Mouse (Mus musculus) layer of hippocampus, adult 2 months (tissue): ENCODE results near the gene Tiam2. TPM values are rescaled to one million over a fixed set of nuclear protein-coding genes. Genes with fewer than 3 reads are reported as not detected.
A peak's percentile ranks its signal among the peaks of the same experiment; 100 is the strongest.

Experiments
- DNase-seq, 2 experiments: peaks; one replicate each; pipeline ENCODE4 v3.0.0; 2022; ENCODE audit warnings: low spot score in 2 of 2
- H3K27ac ChIP-seq: fragments of 200-600 bp; 2 replicates; pipeline ENCODE4 v1.8.1; 2022
- H3K4me3 ChIP-seq: fragments of 200-600 bp; 2 replicates; pipeline ENCODE4 v1.8.1; 2022; ENCODE audit warnings: mild to moderate bottlenecking
- CTCF ChIP-seq: fragments of 200-600 bp; conservative IDR thresholded peaks from 2 replicates; pipeline ENCODE4 v1.8.1; 2022; ENCODE audit warnings: antibody characterized with exemption, mild to moderate bottlenecking, moderate library complexity
- total RNA-seq, 2 experiments: library from RNA; stranded (reverse); gene quantifications; 2 replicates each; pipeline ENCODE4 v1.2.3; 2021

The Tiam2 gene
- total RNA-seq, 2 experiments from 2014 or later, result 33.8 to 42.9 TPM

DNA sequence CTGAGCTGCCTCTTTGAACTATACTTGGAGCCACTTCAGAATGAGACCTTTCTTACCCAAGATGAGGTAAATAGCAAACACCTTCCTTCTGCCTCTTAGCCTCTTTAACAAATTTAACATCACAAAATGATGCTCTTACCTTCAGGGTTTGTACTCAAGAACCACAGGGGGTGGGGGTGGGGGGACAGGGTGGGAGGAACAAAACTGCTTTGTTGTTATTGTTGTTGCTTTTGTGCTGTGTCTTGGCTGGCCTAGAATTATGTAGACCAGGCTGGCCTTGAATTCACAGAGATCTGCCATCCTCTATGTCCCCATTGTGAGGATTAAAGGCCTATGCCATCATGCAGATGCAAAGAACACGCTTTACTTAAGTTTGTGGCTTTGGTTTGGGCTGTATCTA lies 179.3 kb downstream of the Tiam2 start:
- TF ChIP-seq CTCF, result no peak
- no peak overlapping the region for H3K27ac ChIP-seq
- no peak overlapping the region for H3K4me3 ChIP-seq
- DNase-seq, result no peak

DNA sequence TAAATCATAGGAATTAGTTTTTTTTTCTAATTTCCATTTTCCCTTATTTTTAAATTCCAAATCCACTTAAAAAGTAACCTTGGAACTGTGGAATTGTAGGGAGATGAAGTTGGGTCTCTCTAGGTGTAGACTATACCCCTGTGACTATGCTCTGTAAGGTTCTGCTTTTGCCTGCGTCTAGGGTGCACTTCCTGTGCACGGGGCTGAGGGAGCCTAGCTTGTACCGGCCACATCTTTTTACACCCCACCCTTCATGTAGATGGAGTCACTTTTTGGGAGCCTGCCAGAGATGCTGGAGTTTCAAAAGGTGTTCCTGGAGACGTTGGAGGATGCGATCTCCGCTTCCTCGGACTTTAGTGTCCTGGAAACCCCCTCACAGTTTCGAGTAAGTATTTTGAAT lies 180.1 kb downstream of the Tiam2 start:
- no peak for TF ChIP-seq CTCF
- DNase-seq, result no peak

DNA sequence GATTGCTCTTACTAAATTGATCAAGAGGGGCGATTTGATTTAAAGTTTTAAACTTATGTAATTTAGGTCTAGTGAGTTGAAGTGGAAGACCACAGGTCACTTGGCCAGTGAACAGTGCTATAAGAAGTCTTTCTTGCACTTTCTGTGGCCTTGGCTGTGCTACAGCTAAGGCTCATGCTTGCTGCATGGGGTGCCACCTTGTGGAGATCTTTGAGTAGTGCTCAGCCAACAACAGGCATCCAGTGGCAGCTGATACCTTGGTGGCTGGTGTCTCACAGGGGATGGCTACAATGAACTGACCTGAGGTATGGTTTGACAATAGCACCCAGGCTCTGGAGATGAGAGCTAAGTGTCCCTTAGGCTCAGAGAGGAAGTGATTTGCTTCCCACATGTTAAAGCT lies 183.5 kb downstream of the Tiam2 start:
- H3K27ac ChIP-seq, result no peak overlapping the region
- peak; percentile 98 for TF ChIP-seq CTCF
- peak; percentile 63 to 74 for DNase-seq
- no peak overlapping the region for H3K4me3 ChIP-seq

More for the DNA sequence above, 180.1 kb downstream of the Tiam2 start:
- Histone ChIP-seq H3K4me3 (no peak overlapping the region), H3K27ac (no peak overlapping the region)

DNA sequence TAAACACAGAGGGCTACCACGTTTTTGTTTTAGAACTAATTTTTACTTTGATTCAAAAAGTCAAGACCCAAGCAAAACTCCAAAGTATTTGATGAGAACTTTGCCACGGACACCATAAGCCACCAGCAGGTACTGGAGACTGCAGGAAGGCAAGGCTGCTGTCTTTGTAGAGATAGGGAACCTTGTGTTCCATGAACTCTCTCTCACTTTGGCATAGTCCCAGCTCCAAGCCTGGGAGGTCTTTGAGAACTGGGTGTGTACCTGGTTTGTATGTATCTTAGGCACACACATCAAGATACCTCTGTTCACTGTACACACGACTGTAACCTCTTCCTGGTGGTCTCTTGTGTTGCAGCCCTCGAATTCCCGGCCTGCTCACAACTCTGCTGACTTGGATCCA lies 187.9 kb downstream of the Tiam2 start:
- no peak for TF ChIP-seq CTCF
- no peak overlapping the region for H3K27ac ChIP-seq
- DNase-seq, result no peak
- no peak overlapping the region for H3K4me3 ChIP-seq

DNA sequence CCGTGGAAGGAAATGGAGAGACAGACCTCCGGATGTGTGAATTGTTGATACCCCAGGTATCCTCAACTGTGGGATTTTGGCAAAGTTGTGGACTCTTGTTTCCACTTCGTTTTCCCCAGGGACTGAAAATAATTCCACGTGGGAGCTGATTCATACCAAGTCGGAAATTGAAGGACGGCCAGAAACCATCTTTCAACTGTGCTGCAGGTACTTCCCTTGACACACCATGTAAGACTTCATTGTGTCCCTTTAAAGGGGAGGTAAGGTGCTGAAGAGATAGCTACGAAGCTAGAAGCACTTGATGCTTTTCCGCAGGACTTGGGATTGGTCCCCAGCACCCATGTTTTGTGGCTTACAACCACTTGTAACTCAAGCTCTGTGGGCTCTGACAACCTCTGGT lies 189.5 kb downstream of the Tiam2 start:
- no peak overlapping the region for H3K27ac ChIP-seq
- no peak for TF ChIP-seq CTCF
- DNase-seq, result no peak

DNA sequence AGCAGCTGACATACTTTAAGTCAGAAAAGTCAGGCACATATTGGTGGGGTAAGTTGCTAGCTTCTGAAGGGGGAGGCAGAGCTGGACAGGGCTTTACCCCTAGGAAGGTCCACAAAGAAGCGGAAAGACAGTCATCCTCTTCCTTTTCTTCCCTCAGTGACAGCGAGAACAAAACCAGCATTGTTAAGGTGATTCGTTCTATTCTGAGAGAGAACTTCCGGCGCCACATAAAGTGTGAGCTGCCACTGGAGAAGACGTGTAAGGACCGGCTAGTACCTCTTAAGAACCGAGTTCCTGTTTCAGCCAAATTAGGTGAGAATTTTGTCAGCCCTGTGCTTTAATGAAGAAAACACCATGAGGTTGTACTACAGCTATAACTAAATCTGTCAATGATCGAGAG lies 190.0 kb downstream of the Tiam2 start:
- no peak for TF ChIP-seq CTCF
- DNase-seq, result no peak
- Histone ChIP-seq H3K4me3 (no peak overlapping the region), H3K27ac (no peak overlapping the region)

More for the DNA sequence above, 189.5 kb downstream of the Tiam2 start:
- H3K4me3 ChIP-seq, result no peak overlapping the region

DNA sequence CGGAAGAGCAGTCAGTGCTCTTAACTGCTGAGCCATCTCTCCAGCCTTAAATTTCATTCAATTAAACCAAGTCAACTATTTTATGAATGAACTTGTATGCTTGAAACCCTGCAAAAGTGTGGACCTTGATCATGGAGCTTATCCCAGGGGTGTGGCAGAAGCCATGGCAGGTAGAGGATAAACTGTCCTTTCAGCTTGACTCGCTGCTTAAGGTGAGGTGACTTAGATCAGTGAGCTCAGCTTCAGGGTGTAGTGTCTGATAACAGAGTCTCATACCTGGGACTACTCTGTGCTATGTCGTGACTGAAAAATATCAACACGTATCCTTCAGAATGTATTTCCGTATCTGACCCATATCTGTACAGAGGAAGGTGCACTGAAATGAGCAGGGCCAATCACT lies 194.0 kb downstream of the Tiam2 start:
- Histone ChIP-seq H3K4me3 (no peak overlapping the region), H3K27ac (no peak overlapping the region)
- no peak for DNase-seq
- TF ChIP-seq CTCF, result no peak

DNA sequence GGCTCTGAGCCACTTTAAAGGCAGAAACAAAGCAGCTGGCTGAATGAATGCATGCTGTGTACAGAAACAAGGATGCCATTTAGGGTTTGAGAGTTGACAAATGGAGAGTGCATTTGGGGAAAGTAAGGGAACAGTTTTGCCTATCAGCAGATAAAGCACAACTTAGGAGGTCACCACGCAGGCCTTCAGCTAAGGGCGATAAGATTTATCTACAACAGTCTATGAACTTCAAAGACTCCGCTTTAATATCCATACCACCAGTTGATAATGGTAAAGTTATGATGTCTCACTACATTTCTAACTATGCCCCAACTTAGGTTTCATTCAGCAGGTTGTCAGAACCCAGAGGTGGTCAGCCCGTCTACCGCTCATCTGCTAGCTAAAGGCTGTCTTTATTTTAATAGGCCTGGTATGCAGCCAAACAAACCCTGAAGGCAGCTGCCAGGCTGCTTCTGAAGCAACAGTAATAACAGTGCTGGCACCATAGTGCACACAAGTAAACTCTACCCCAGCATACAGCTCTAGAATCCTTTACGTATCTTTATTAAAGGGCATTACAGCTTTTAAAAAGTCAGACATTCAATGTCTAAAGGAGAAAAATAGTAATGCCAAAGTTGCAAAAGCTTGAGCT lies 201.6 kb downstream of the Tiam2 start:
- no peak overlapping the region for H3K27ac ChIP-seq
- H3K4me3 ChIP-seq, result no peak overlapping the region
- DNase-seq, result no peak
- no peak for TF ChIP-seq CTCF

DNA sequence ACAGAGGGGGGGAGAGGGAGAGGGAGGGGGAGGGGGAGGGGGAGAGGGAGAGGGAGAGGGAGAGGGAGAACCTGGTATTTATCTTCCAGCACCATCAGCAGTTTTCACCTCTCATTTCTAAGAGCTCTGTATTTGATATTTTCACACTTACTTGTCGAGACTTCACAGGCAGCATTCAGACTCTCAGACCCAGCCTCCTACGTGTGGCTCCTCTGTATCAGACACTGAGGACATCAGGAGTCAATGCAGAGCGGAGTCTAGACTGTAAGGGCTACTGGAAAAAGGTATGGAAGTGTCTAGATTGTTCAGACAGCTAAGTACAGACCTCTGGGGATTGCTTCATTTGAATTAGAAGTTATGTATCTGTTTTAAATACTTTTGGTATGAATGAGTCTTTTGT lies 203.2 kb downstream of the Tiam2 start:
- Histone ChIP-seq H3K27ac (no peak overlapping the region), H3K4me3 (no peak overlapping the region)
- no peak for TF ChIP-seq CTCF
- DNase-seq, result no peak

DNA sequence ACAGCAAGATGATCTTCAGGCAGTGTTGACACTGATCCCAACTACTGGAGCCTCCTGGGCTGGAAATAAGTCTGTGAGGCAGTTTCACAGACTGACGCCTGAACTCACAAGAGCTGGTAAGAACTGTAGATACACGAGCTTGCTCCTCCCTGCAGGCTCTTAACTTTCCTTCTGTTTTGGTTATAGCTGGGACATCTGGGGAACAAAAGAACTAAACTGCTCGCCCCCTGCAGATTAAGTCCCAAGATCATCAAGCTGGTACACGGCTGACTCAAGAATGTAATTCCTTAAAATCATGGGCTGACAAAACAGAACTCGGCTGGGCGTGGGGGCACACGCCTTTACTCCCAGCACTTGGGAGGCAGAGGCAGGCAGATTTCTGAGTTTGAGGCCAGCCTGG lies 204.2 kb downstream of the Tiam2 start:
- Histone ChIP-seq H3K27ac (no peak overlapping the region), H3K4me3 (no peak overlapping the region)
- no peak for TF ChIP-seq CTCF
- DNase-seq, result no peak

DNA sequence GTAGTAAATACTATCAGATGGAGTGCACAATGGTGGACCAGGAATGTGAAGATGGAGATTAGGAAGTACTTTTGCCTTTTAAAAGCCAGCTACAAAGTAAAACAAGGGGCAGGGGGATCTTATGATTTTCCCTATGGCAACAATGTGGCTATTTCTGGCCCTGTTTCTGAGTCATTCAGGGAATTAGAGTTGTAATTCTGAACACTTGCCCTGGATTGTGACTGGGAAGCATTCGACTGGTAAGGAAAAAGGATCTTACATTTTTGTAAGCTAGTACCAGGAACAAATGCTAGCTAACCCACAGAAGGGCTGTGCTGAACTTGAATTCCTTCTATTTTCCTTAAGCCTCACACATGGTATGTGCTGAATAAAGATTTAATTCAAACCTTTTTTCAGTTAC lies 205.3 kb downstream of the Tiam2 start:
- Histone ChIP-seq H3K4me3 (no peak overlapping the region), H3K27ac (no peak overlapping the region)
- no peak for DNase-seq
- TF ChIP-seq CTCF, result no peak

DNA sequence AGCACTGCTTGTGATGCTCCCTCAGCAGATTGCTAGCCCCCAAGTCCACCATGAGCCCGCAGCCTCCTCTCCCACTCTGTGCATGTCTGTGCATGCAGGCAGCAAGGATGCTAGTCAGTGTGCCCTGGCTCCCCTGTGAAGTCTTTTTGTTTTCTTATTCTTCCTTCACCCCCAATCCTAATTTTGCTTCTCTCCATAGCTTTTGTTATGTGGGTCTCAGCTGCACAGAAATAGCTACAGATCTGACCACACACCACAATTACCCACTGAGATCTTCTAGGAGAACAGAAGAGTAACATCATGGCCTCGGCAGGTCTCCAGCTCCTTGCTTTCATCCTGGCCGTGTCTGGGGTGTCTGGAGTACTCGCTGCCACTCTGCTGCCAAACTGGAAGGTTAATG lies 205.9 kb downstream of the Tiam2 start, which contains the start of gene Cldn20:
Gene Cldn20, plus strand, starts transcription at position 301 of the 400 bp plus-strand sequence.
- TF ChIP-seq CTCF, result no peak
- no peak within 1 kb of the TSS for H3K4me3 ChIP-seq
- no peak for DNase-seq
- no peak within 1 kb of the TSS for H3K27ac ChIP-seq

DNA sequence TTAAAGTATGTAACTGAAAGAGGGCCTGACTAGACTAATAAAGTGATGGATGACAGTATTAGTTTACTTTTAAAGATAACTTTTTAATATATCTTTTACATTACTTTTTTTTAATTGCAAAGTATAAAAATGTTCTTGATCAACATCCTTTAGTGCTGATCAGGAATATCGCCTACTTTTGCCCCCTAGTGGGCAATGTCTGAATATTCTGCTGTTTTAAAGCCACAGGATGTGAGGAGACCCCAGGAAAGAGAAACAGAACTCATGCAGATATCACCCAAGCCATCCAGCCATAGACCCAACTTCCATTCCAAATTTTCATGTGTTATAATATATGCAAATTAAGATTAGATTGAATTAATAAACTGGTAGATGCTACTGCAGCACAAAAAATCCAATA lies 207.1 kb downstream of the Tiam2 start:
- TF ChIP-seq CTCF, result peak; percentile 83
- no peak overlapping the region for H3K27ac ChIP-seq
- H3K4me3 ChIP-seq, result no peak overlapping the region
- DNase-seq, result peak in 1 of 2 experiments; percentile 29

DNA sequence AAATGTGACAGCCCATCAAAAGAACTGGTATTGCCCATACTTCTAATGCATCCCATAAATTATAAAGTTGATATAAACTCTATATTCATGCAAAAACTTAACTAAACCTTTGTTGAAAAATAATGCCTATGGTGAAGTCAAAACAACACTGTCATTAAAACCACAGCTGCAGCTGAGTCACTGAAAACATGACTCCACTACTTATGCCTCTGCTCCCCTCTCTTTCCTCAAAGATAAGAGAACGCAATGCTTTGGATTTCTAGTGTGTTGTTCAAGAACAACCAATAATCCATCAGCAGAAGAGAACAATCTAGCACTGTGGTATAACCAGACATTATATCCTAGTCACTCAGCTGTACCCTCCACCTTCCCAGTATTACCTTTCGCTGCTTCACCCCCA lies 213.9 kb downstream of the Tiam2 start:
- no peak overlapping the region for H3K4me3 ChIP-seq
- no peak for TF ChIP-seq CTCF
- no peak overlapping the region for H3K27ac ChIP-seq
- DNase-seq, result no peak
